Mouse (Mus musculus) CH12.LX (cell line): ENCODE results near the gene Rdh5. TPM values are rescaled to one million over a fixed set of nuclear protein-coding genes. Genes with fewer than 3 reads are reported as not detected.

ENCODE experiments used
- DNase-seq: peaks from one replicate; pipeline ENCODE4 v3.0.0-alpha.2; 2013; ENCODE audit errors: extremely low read depth
- H3K27ac ChIP-seq: 2 replicates; pipeline ENCODE4 v1.5.1; 2012; ENCODE audit warnings: low read depth, mild to moderate bottlenecking, control low read depth, moderate library complexity; ENCODE audit not compliant: insufficient read depth
- H3K27me3 ChIP-seq: replicated peaks from 2 replicates; pipeline ENCODE3; 2012; ENCODE audit warnings: inconsistent platforms
- H3K36me3 ChIP-seq, 2 experiments: replicated peaks in 1 of 2; 2 replicates each; pipeline versions ENCODE3 to v1.6.1; 2012; ENCODE audit warnings: inconsistent platforms in 1 of 2, low read length in 1 of 2, mild to moderate bottlenecking in 1 of 2, mixed read lengths in 1 of 2, moderate library complexity in 1 of 2; ENCODE audit not compliant: control insufficient read depth in 1 of 2, insufficient read depth in 1 of 2
- H3K4me1 ChIP-seq, 2 experiments: 2 replicates each; pipeline ENCODE4 v1.6.1; 2012; ENCODE audit warnings: inconsistent platforms in 1 of 2, moderate library complexity in 1 of 2; ENCODE audit not compliant: insufficient read depth in 2 of 2, control insufficient read depth in 1 of 2
- H3K4me2 ChIP-seq: 2 replicates; pipeline ENCODE4 v1.6.1; 2012; ENCODE audit warnings: low read depth, mild to moderate bottlenecking, control low read depth; ENCODE audit not compliant: poor library complexity, insufficient read depth, severe bottlenecking
- H3K4me3 ChIP-seq, 3 experiments: fragments of 150-350 bp in 1 of 3; sonication (generic) in 1 of 3; replicated peaks in 1 of 3; 2 replicates each; pipeline versions ENCODE3 to v1.5.1; 2011 to 2012; ENCODE audit warnings: low read depth in 2 of 3, low read length in 2 of 3, mild to moderate bottlenecking in 2 of 3, moderate library complexity in 2 of 3, control low read depth in 1 of 3, improper control_type of control experiment in 1 of 3, inconsistent platforms in 1 of 3, mixed read lengths in 1 of 3; ENCODE audit not compliant: poor library complexity in 1 of 3
- H3K79me2 ChIP-seq: replicated peaks from 2 replicates; pipeline ENCODE4 v1.6.1; 2012; ENCODE audit warnings: mild to moderate bottlenecking, moderate library complexity; ENCODE audit not compliant: control insufficient read depth, poor library complexity, insufficient read depth, severe bottlenecking; ENCODE audit errors: extremely low read depth
- H3K9ac ChIP-seq: 2 replicates; pipeline ENCODE4 v1.6.1; 2012; ENCODE audit warnings: low read depth, mild to moderate bottlenecking, control low read depth, moderate library complexity; ENCODE audit not compliant: insufficient read depth
- H3K9me3 ChIP-seq: replicated peaks from 2 replicates; pipeline ENCODE3; 2012; ENCODE audit warnings: low read length, inconsistent platforms, mixed read lengths
- BHLHE40 ChIP-seq: IDR thresholded peaks from 2 replicates; pipeline ENCODE4 v1.6.1; 2011; ENCODE audit warnings: mild to moderate bottlenecking, low read depth, low read length, improper control_type of control experiment
- CHD1 ChIP-seq: IDR thresholded peaks from 2 replicates; pipeline ENCODE4 v1.6.1; 2012; ENCODE audit warnings: low read depth, low read length, improper control_type of control experiment, inconsistent platforms
- CHD2 ChIP-seq: IDR thresholded peaks from 2 replicates; pipeline ENCODE4 v1.6.1; 2011; ENCODE audit warnings: low read length, improper control_type of control experiment
- CTCF ChIP-seq, 2 experiments: IDR thresholded peaks in 1 of 2; conservative IDR thresholded peaks in 1 of 2; 2 replicates each; pipeline ENCODE4 v1.5.1; 2011 to 2012; ENCODE audit warnings: low read depth in 2 of 2, low read length in 2 of 2, improper control_type of control experiment in 1 of 2, inconsistent platforms in 1 of 2, mild to moderate bottlenecking in 1 of 2, moderate library complexity in 1 of 2
- EP300 ChIP-seq: IDR thresholded peaks from 2 replicates; pipeline ENCODE4 v1.6.1; 2011; ENCODE audit warnings: low read length, improper control_type of control experiment
- ETS1 ChIP-seq: conservative IDR thresholded peaks from 2 replicates; pipeline ENCODE4 v1.6.1; 2012; ENCODE audit warnings: low read depth, mild to moderate bottlenecking, inconsistent platforms, low read length, improper control_type of control experiment, moderate library complexity
- HCFC1 ChIP-seq: IDR thresholded peaks from 2 replicates; pipeline ENCODE4 v1.6.1; 2012; ENCODE audit warnings: low read depth, mild to moderate bottlenecking, inconsistent platforms, low read length, improper control_type of control experiment
- JUN ChIP-seq: IDR thresholded peaks from 2 replicates; pipeline ENCODE4 v1.6.1; 2011; ENCODE audit warnings: low read depth, mild to moderate bottlenecking, low read length, improper control_type of control experiment, moderate library complexity; ENCODE audit not compliant: insufficient read depth
- JUND ChIP-seq: conservative IDR thresholded peaks from 2 replicates; pipeline ENCODE4 v1.6.1; 2011; ENCODE audit warnings: low read depth, low read length, improper control_type of control experiment
- MAX ChIP-seq: IDR thresholded peaks from 2 replicates; pipeline ENCODE4 v1.6.1; 2011; ENCODE audit warnings: low read length, improper control_type of control experiment
- MAZ ChIP-seq: IDR thresholded peaks from 2 replicates; pipeline ENCODE4 v1.6.1; 2012; ENCODE audit warnings: low read depth, mild to moderate bottlenecking, inconsistent platforms, low read length, improper control_type of control experiment, moderate library complexity
- MYC ChIP-seq: IDR thresholded peaks from 2 replicates; pipeline ENCODE4 v1.6.1; 2011; ENCODE audit warnings: low read depth, mild to moderate bottlenecking, improper control_type of control experiment, low read length
- NELFE ChIP-seq: IDR thresholded peaks from 2 replicates; pipeline ENCODE4 v1.6.1; 2011; ENCODE audit warnings: low read depth, low read length, improper control_type of control experiment
- NRF1 ChIP-seq: IDR thresholded peaks from 2 replicates; pipeline ENCODE4 v1.6.1; 2014; ENCODE audit warnings: low read depth, mild to moderate bottlenecking, inconsistent platforms, low read length, improper control_type of control experiment, moderate library complexity
- SMC3 ChIP-seq: IDR thresholded peaks from 2 replicates; pipeline ENCODE4 v1.6.1; 2011; ENCODE audit warnings: low read depth, low read length, improper control_type of control experiment
- UBTF ChIP-seq: IDR thresholded peaks from 2 replicates; pipeline ENCODE4 v1.6.1; 2012; ENCODE audit warnings: low read depth, mild to moderate bottlenecking, inconsistent platforms, low read length, improper control_type of control experiment, moderate library complexity
- USF1 ChIP-seq: IDR thresholded peaks from 2 replicates; pipeline ENCODE4 v1.6.1; 2014; ENCODE audit warnings: low read depth, mild to moderate bottlenecking, inconsistent platforms, low read length, improper control_type of control experiment
- ZKSCAN1 ChIP-seq: IDR thresholded peaks from 2 replicates; pipeline ENCODE4 v1.6.1; 2012; ENCODE audit warnings: low read depth, inconsistent platforms, low read length, improper control_type of control experiment, borderline replicate concordance
- ZNF384 ChIP-seq: IDR thresholded peaks from 2 replicates; pipeline ENCODE4 v1.6.1; 2012; ENCODE audit warnings: low read depth, low read length, improper control_type of control experiment, inconsistent platforms
- dilution Hi-C: fragments of 300-500 bp; cut with MboI; formaldehyde crosslinking; loops from 2 replicates; pipeline ENCODE4 v1.14.3; 2020; ENCODE audit warnings: low sequenced_read_pairs; ENCODE audit not compliant: extremely low pct_unique_long_range_greater_than_20kb, extremely low pct_ligation_motif_present
- in situ Hi-C: fragments of 300-500 bp; cut with MboI; formaldehyde crosslinking; loops from 3 replicates; pipeline ENCODE4 v1.14.3; 2019; ENCODE audit warnings: low sequenced_read_pairs, low pct_ligation_motif_present, low pct_unique_long_range_greater_than_20kb, mixed read lengths
- polyA plus RNA-seq: library from polyadenylated mRNA; unstranded; fragments of >175 nt; gene quantifications from 2 replicates; pipeline ENCODE4 v1.2.1, GENCODE M21; 2012; ENCODE audit warnings: low read depth; ENCODE audit not compliant: insufficient read length
- total RNA-seq, 2 experiments: library from RNA; depleted of rRNA; stranded (reverse); fragments of 300-350 nt in 1 of 2; fragments of >200 nt in 1 of 2; gene quantifications; 2 replicates each; pipeline ENCODE4 v1.2.3; 2012 to 2014

Gene Rdh5
- total and polyA plus RNA-seq, 3 experiments, result 4.3 to 6.2 (median 5.2) TPM

- no peak for DNase-seq
- no peak overlapping the region for H3K4me3 ChIP-seq
- TF ChIP-seq CHD2 (no peak), SMC3 (no peak)
- TF ChIP-seq, all 38 proteins: peak for 0
- Histone ChIP-seq H3K9ac (no peak overlapping the region), H3K4me1 (no peaks in the 10 kb centered on the region; a peak in 1 of 4 replicates), H3K4me2 (no peak overlapping the region), H3K79me2 (no peaks in the 10 kb centered on the region), H3K27me3 (peaks cover 47% of the 10 kb centered on the region), H3K36me3 (no peaks in the 10 kb centered on the region), H3K27ac (no peak overlapping the region), H3K9me3 (no peaks in the 10 kb centered on the region)
- in situ Hi-C loops, result no loop called here
- dilution Hi-C loops, result no loop called here
Measured at GRCm38 (mm10) chr10:128940475-128941061, 17.9 kb upstream of the Rdh5 start.

- Histone ChIP-seq H3K4me1 (peaks cover 0 to 4% of the 10 kb centered on the region in 2 experiments; a peak in 2 of 4 replicates), H3K36me3 (no peaks in the 10 kb centered on the region), H3K9me3 (no peaks in the 10 kb centered on the region), H3K79me2 (no peaks in the 10 kb centered on the region), H3K27ac (no peak overlapping the region), H3K4me2 (no peak overlapping the region), H3K4me3 (no peak overlapping the region), H3K27me3 (peaks cover 49% of the 10 kb centered on the region), H3K9ac (no peak overlapping the region)
- TF ChIP-seq MYC (no peak), NELFE (no peak), ETS1 (no peak), ZKSCAN1 (no peak), NRF1 (no peak), CHD1 (no peak), HCFC1 (no peak), ZNF384 (no peak)
- DNase-seq, result no peak
- in situ Hi-C loops (no loop called here), dilution Hi-C loops (no loop called here)
Measured at GRCm38 (mm10) chr10:128938974-128939373, 16.3 kb upstream of the Rdh5 start.

GRCm38 (mm10) chr10:128938457-128938856 is 15.8 kb upstream of the Rdh5 start:
- Histone ChIP-seq H3K9ac (no peak overlapping the region), H3K27ac (no peak overlapping the region), H3K9me3 (no peaks in the 10 kb centered on the region), H3K27me3 (peaks cover 48% of the 10 kb centered on the region), H3K4me1 (peaks cover 0 to 4% of the 10 kb centered on the region in 2 experiments; a peak in 2 of 4 replicates), H3K36me3 (no peaks in the 10 kb centered on the region), H3K4me3 (no peak overlapping the region)
- dilution Hi-C loops, result no loop called here
- in situ Hi-C loops, result no loop called here
- TF ChIP-seq MAX (no peak), CHD2 (no peak), ZNF384 (no peak), BHLHE40 (no peak), EP300 (no peak), JUND (no peak), MAZ (no peak), UBTF (no peak), ZKSCAN1 (no peak), CTCF (conservative IDR thresholded peaks at IDR 0.05 in 1 of 2, IDR thresholded peaks at IDR 0.05 in 1 of 2; ENCODE audit: low read depth in 2 of 2, low read length in 2 of 2) (no peak), JUN (no peak), USF1 (no peak)
- TF ChIP-seq, all 38 proteins: peak for 0
- no peak for DNase-seq
- H3K79me2 ChIP-seq, result no peaks in the 10 kb centered on the region
- H3K4me2 ChIP-seq, result no peak overlapping the region
